Mouse (Mus musculus) testis, adult 2 months (tissue): Measurements from ENCODE around the gene Atad1. TPM values are rescaled to one million over a fixed set of nuclear protein-coding genes. Genes with fewer than 3 reads are reported as not detected.
"Not testable (repeated sequence)": the region's sequence is repeated elsewhere in the genome, so short reads cannot be mapped to it uniquely, and the experiment has no call there.

ENCODE experiments used
- H3K27ac ChIP-seq: fragments of 200-500 bp; 2 replicates; pipeline ENCODE4 v1.5.1; 2012; ENCODE audit warnings: low read depth, low read length; ENCODE audit not compliant: control insufficient read depth, insufficient read depth
- H3K27me3 ChIP-seq: fragments of 200-500 bp; 2 replicates; pipeline ENCODE4 v1.6.1; 2012; ENCODE audit warnings: mild to moderate bottlenecking, low read length, moderate library complexity; ENCODE audit not compliant: control insufficient read depth, insufficient read depth
- H3K36me3 ChIP-seq: fragments of 200-500 bp; 2 replicates; pipeline ENCODE4 v1.6.1; 2012; ENCODE audit warnings: mild to moderate bottlenecking, low read length; ENCODE audit not compliant: control insufficient read depth, insufficient read depth
- H3K4me1 ChIP-seq: fragments of 200-500 bp; 2 replicates; pipeline ENCODE4 v1.6.1; 2012; ENCODE audit warnings: low read length; ENCODE audit not compliant: control insufficient read depth, insufficient read depth
- H3K4me3 ChIP-seq: fragments of 200-500 bp; 2 replicates; pipeline ENCODE4 v1.5.1; 2012; ENCODE audit warnings: low read depth, mild to moderate bottlenecking, low read length, moderate library complexity, mixed read lengths; ENCODE audit not compliant: control insufficient read depth
- CTCF ChIP-seq: fragments of 200-500 bp; IDR thresholded peaks from 2 replicates; pipeline ENCODE4 v1.5.1; 2012; ENCODE audit warnings: low read depth, mild to moderate bottlenecking, inconsistent platforms, low read length, moderate library complexity; ENCODE audit not compliant: control insufficient read depth, insufficient read depth, insufficient replicate concordance
- POLR2A ChIP-seq: fragments of 200-500 bp; IDR thresholded peaks from 2 replicates; pipeline ENCODE4 v1.6.1; 2012; ENCODE audit warnings: low read depth, mild to moderate bottlenecking, inconsistent platforms, low read length, moderate library complexity; ENCODE audit not compliant: control insufficient read depth
- polyA plus RNA-seq: library from polyadenylated mRNA; depleted of rRNA; stranded (reverse); fragments of >200 nt; gene quantifications from 2 replicates; pipeline ENCODE4 v1.2.3, GENCODE M21; 2012; rRNA removed

Gene Atad1
- 66.6 and 90.4 TPM in 2 replicates for polyA plus RNA-seq

DNA sequence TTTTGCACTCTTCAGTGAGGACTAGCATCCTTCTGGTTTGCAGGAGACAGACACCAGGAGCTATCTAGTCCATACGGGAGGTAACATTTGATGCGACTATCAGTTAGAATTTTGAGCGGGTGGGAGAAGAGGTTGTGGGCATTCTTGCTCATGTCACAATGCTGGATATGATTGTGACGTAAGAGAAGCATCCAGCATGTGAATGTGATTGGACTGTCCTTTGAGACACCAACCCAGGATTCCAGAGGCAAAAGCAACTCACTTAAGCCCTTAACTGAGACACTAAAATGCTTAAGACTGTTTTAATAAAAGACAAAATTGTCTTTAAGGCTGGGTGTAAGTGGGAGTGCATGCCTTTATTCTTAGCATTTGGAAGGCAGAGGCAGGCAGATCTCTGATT lies at the start of gene Atad1:
Gene Atad1 (minus strand): TSS at position 101 of the 400 bp plus-strand sequence.
- Histone ChIP-seq H3K4me1 (no peaks in the 10 kb centered on the region), H3K4me3 (peak within 1 kb of the TSS; percentile 62), H3K36me3 (no peaks in the 10 kb centered on the region), H3K27me3 (no peaks in the 10 kb centered on the region), H3K27ac (no peak within 1 kb of the TSS)
- TF ChIP-seq CTCF (no peak), POLR2A (no peak)

DNA sequence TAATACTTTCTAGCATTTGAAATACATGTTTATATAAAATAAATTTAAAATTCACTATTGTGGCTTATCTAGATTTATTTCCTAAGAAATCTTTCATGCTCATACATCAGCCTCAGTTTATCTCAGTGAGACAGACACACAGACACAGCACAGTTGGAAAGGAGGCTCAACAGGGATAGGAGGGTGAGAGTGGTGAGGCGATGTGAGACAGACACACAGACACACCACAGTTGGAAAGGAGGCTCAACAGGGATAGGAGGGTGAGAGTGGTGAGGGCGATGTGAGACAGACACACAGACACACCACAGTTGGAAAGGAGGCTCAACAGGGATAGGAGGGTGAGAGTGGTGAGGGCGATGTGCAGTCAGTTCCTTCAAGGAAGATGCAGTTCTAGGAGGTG lies 48.4 kb upstream of the Atad1 start:
- not testable (repeated sequence) for H3K27ac ChIP-seq, H3K27me3 ChIP-seq, H3K36me3 ChIP-seq, H3K4me3 ChIP-seq, H3K4me1 ChIP-seq

DNA sequence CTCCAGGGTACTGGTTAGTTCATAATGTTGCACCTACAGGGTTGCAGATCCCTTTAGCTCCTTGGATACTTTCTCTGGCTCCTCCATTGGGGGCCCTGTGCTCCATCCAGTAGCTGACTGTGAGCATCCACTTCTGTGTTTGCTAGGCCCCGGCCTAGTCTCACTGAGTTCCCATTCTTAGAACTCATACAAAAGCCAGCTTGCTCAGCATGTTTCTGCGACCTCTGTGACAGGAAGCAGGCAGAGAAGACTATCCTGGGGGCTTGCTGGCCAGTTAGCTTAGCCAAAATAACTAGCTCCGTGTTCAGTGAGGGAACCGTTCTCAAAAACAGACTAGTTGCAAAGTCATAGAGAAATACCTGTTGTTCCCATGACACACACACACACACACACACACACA lies 47.8 kb upstream of the Atad1 start:
- not testable (repeated sequence) for H3K4me3 ChIP-seq, H3K27ac ChIP-seq, H3K4me1 ChIP-seq, H3K27me3 ChIP-seq, H3K36me3 ChIP-seq

DNA sequence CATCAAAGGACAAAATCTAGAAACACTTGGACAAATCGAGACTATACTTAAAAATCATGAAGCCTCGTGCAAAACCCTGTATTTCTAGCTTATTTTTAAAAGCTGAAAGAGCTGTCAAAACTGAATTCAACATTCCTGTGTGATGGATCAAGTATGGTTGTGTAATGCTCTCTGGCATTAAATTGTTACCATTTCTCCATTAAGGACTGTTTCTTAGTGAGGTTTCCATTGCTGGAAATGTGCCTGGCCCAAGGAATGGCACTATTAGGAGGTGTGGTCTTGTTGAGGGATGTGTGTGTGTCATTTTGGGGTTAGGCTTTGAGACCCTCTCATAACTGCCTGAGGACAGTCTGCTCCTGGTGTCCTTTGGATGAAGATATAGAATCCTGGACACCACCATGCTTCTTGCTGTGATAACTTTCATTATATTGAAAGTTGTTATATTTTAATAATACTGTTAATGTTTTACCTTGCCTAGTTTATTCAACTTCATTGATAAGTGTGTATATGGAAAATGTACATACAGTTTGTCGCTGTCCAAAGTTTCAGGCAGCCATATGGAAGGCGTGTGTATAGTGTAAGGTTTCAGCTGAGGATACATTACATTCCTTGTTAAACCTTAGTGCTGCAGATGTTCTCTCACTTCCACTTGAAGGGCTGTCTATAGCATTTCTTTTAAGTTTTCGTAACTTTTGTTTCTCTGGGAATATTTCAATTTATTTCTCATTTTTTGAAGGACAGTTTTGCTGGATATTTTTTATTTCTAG lies 41.9 kb upstream of the Atad1 start:
- Histone ChIP-seq H3K27ac (no peak overlapping the region), H3K4me3 (no peak overlapping the region), H3K27me3 (no peaks in the 10 kb centered on the region), H3K36me3 (no peaks in the 10 kb centered on the region), H3K4me1 (no peaks in the 10 kb centered on the region)
- no peak for TF ChIP-seq POLR2A
- TF ChIP-seq CTCF: no peak

DNA sequence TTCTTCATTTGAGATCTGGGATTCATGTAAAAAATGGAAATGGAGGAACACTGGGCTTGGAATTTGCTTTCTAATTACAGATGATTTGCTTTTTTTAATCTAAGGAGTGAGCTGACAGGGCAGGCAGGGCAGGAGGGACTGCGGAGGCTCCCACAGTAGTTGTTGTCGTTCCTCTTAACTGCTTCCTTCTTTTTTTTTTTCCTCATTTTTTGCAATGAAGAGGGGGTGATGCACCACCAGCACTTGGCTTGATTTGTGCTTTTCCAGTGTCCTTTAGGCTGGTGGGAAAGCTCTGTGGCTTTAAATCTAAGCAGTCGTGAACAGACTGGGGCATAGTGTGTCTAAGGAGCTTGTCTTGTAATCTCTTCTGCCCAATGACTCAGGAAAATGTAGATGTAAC lies 39.5 kb upstream of the Atad1 start:
- H3K27me3 ChIP-seq: no peaks in the 10 kb centered on the region
- no peak overlapping the region for H3K27ac ChIP-seq
- no peaks in the 10 kb centered on the region for H3K4me1 ChIP-seq
- no peak overlapping the region for H3K4me3 ChIP-seq
- no peaks in the 10 kb centered on the region for H3K36me3 ChIP-seq
- TF ChIP-seq POLR2A (no peak), CTCF (no peak)

DNA sequence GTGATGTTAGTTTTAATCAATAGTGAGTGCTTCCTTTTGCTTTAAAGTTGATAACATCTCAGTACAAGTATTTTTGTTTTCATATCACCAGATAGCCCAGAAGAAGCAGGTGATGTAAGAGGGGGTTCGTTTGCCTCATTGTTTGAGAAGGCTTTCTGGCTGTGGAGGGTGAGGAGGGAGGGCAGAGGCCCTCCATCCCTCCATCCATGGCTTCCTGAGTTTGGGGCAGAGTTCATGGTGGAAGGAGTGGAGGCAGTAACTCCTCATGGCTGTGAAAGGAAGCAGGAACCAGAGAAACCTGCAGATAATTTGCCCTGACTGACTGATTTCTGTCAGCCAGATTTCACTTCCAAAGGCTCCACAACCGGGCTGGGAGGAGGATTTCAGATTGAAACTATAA lies 38.8 kb upstream of the Atad1 start:
- H3K27ac ChIP-seq: no peak overlapping the region
- H3K27me3 ChIP-seq: no peaks in the 10 kb centered on the region
- no peak overlapping the region for H3K4me3 ChIP-seq
- TF ChIP-seq CTCF: no peak
- no peak for TF ChIP-seq POLR2A
- H3K4me1 ChIP-seq: no peaks in the 10 kb centered on the region
- H3K36me3 ChIP-seq: no peaks in the 10 kb centered on the region

DNA sequence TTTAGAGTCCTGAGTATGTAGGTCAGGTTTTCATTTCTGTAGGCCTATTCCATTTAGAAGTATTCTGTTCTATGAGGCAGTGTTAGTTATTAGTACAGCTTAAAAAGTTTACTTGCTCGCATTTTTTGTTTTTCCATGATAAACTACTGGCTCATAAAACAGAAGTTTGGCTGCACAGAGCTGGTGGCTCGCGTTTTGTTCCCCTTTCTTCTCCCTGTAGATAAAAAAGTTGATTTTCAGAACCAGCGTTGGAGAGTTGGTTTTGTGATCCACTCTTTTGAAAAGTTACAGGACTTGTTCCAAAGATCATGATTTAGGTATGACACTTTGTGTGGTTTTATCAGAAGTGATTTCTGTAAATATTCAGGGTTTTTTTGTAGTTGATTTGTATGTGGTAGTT lies 22.9 kb upstream of the Atad1 start:
- no peak overlapping the region for H3K27ac ChIP-seq
- no peaks in the 10 kb centered on the region for H3K27me3 ChIP-seq
- H3K36me3 ChIP-seq: no peaks in the 10 kb centered on the region
- TF ChIP-seq POLR2A: no peak
- no peak for TF ChIP-seq CTCF
- no peaks in the 10 kb centered on the region; the same call in 1 of the 2 replicates for H3K4me1 ChIP-seq
- no peak overlapping the region for H3K4me3 ChIP-seq

DNA sequence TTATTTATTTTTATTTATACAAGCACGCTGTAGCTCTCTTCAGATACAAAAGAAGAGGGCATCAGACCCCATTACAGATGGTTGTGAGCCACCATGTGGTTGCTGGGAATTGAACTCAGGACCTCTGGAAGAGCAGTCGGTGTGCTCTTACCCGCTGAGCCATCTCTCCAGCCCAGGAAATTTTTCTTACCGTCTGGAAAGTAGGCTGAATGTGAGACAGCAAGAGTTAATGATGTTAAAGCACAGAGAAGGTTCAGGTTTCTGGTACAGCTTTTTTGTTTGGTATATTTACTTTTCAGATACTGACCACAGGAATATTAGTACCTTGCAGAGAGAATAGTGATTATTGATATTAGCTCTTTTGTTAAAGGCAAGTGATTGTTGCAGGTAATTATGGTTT lies 21.6 kb upstream of the Atad1 start:
- Histone ChIP-seq H3K36me3 (no peaks in the 10 kb centered on the region), H3K27me3 (no peaks in the 10 kb centered on the region), H3K4me1 (peaks cover 4% of the 10 kb centered on the region), H3K27ac (no peak overlapping the region), H3K4me3 (no peak overlapping the region)
- TF ChIP-seq POLR2A: no peak
- TF ChIP-seq CTCF: no peak
